Mouse (Mus musculus) heart, embryonic 11.5 days (tissue): ENCODE results near the gene Hhatl. TPM values are rescaled to one million over a fixed set of nuclear protein-coding genes. Genes with fewer than 3 reads are reported as not detected.

ENCODE experiments used
- ATAC-seq: fragments of 200-750 bp; cut with Nextera tagmentation; replicated peaks from 2 replicates; pipeline ENCODE4 v1.8.0; 2017; ENCODE audit warnings: moderate library complexity; ENCODE audit not compliant: insufficient number of reproducible peaks, low FRiP score, low TSS enrichment
- H3K27ac ChIP-seq: fragments of 300-500 bp; sonication (generic); 2 replicates; pipeline ENCODE4 v1.5.1; 2014; ENCODE audit warnings: mild to moderate bottlenecking, low read depth, low read length
- H3K27me3 ChIP-seq: fragments of 300-500 bp; sonication (generic); 2 replicates; pipeline ENCODE4 v1.6.1; 2014; ENCODE audit warnings: mild to moderate bottlenecking, low read length, mixed read lengths; ENCODE audit not compliant: control insufficient read depth, insufficient read depth
- H3K36me3 ChIP-seq: fragments of 300-500 bp; sonication (generic); 2 replicates; pipeline ENCODE4 v1.6.1; 2014; ENCODE audit warnings: mild to moderate bottlenecking, low read length, moderate library complexity, mixed read lengths; ENCODE audit not compliant: control insufficient read depth, insufficient read depth
- H3K4me1 ChIP-seq: fragments of 300-500 bp; sonication (generic); 2 replicates; pipeline ENCODE4 v1.6.1; 2014; ENCODE audit warnings: low read length; ENCODE audit not compliant: control insufficient read depth, insufficient read depth
- H3K4me2 ChIP-seq: fragments of 300-500 bp; sonication (generic); 2 replicates; pipeline ENCODE4 v1.6.1; 2014; ENCODE audit warnings: mild to moderate bottlenecking, moderate library complexity
- H3K4me3 ChIP-seq: fragments of 300-500 bp; sonication (generic); 2 replicates; pipeline ENCODE4 v1.5.1; 2014; ENCODE audit warnings: low read depth, low read length
- H3K9ac ChIP-seq: fragments of 300-500 bp; sonication (generic); 2 replicates; pipeline ENCODE4 v1.6.1; 2014; ENCODE audit warnings: mild to moderate bottlenecking, low read depth, low read length, moderate library complexity
- H3K9me3 ChIP-seq: fragments of 300-500 bp; sonication (generic); replicated peaks from 2 replicates; pipeline ENCODE4 v1.6.1; 2016; ENCODE audit warnings: low read length; ENCODE audit not compliant: control insufficient read depth
- WGBS: fragments of 180-500 bp; shearing (Covaris S2); extraction: QIAGEN DNeasy Blood & Tissue Kit; methylation state at CpG from one replicate; pipeline ENCODE4 v1.1.7; 2014; ENCODE audit not compliant: insufficient replicate concordance; 5-methylcytosine and 5-hydroxymethylcytosine counted together
- polyA plus RNA-seq: library from polyadenylated mRNA; unstranded; fragments of >200 nt; fragmentation: Nextera tagmentation; extraction: Ambion mirVana; gene quantifications from 2 replicates; pipeline ENCODE4 v1.2.1, GENCODE M21; 2014

Gene Hhatl
- polyA plus RNA-seq, 1 experiment from 2014 or later: 3.6 TPM

- H3K27ac ChIP-seq: no peak overlapping the region
- peaks cover 49% of the 10 kb centered on the region for H3K27me3 ChIP-seq
- no peak for ATAC-seq
- H3K4me3 ChIP-seq: no peak overlapping the region
- WGBS: 64% methylated on average over 7 of the region's 7 CpGs
- H3K9me3 ChIP-seq: no peaks in the 10 kb centered on the region
- no peak overlapping the region for H3K9ac ChIP-seq
- H3K4me2 ChIP-seq: no peak overlapping the region
- H3K36me3 ChIP-seq: no peaks in the 10 kb centered on the region
- peaks cover 12% of the 10 kb centered on the region for H3K4me1 ChIP-seq
Measured at GRCm38 (mm10) chr9:121776511-121776910, 15.8 kb downstream of the Hhatl start.

GRCm38 (mm10) chr9:121775951-121776350 lies 16.4 kb downstream of the Hhatl start:
- H3K4me2 ChIP-seq: no peak overlapping the region
- 78% methylated on average over 10 of the region's 10 CpGs for WGBS
- no peak overlapping the region for H3K27ac ChIP-seq
- no peaks in the 10 kb centered on the region for H3K9me3 ChIP-seq
- peaks cover 49% of the 10 kb centered on the region for H3K27me3 ChIP-seq
- H3K4me1 ChIP-seq: peaks cover 12% of the 10 kb centered on the region
- ATAC-seq: no peak
- H3K9ac ChIP-seq: no peak overlapping the region
- H3K4me3 ChIP-seq: no peak overlapping the region
- no peaks in the 10 kb centered on the region for H3K36me3 ChIP-seq

GRCm38 (mm10) chr9:121772412-121772811 lies 19.9 kb downstream of the Hhatl start:
- 75% methylated on average over 5 of the region's 5 CpGs for WGBS
- Histone ChIP-seq H3K27ac (no peak overlapping the region), H3K27me3 (peaks cover 20% of the 10 kb centered on the region)

GRCm38 (mm10) chr9:121765166-121765855 lies 27.0 kb downstream of the Hhatl start:
- WGBS: 88% methylated on average over 16 of the region's 16 CpGs
- no peak for ATAC-seq
- H3K27ac ChIP-seq: no peak overlapping the region

More at GRCm38 (mm10) chr9:121772412-121772811, 19.9 kb downstream of the Hhatl start:
- H3K4me1 ChIP-seq: peaks cover 1% of the 10 kb centered on the region; the same call in 1 of the 2 replicates
- H3K9me3 ChIP-seq: no peaks in the 10 kb centered on the region
- ATAC-seq: no peak
- no peak overlapping the region for H3K4me3 ChIP-seq
- no peak overlapping the region for H3K4me2 ChIP-seq
- H3K36me3 ChIP-seq: no peaks in the 10 kb centered on the region; the same call in 1 of the 2 replicates
- H3K9ac ChIP-seq: no peak overlapping the region

GRCm38 (mm10) chr9:121763716-121764115 lies 28.6 kb downstream of the Hhatl start:
- peaks cover 20% of the 10 kb centered on the region for H3K4me1 ChIP-seq
- H3K9ac ChIP-seq: no peak overlapping the region
- H3K36me3 ChIP-seq: peaks cover 24% of the 10 kb centered on the region
- WGBS: 82% methylated on average over 19 of the region's 19 CpGs
- no peaks in the 10 kb centered on the region for H3K27me3 ChIP-seq
- no peak for ATAC-seq
- H3K4me3 ChIP-seq: no peak overlapping the region
- no peaks in the 10 kb centered on the region for H3K9me3 ChIP-seq
- H3K27ac ChIP-seq: no peak overlapping the region
- no peak overlapping the region for H3K4me2 ChIP-seq

More at GRCm38 (mm10) chr9:121765166-121765855, 27.0 kb downstream of the Hhatl start:
- H3K9ac ChIP-seq: no peak overlapping the region
- H3K9me3 ChIP-seq: no peaks in the 10 kb centered on the region
- no peak overlapping the region for H3K4me3 ChIP-seq
- H3K4me1 ChIP-seq: peaks cover 17% of the 10 kb centered on the region
- no peak overlapping the region for H3K4me2 ChIP-seq
- peaks cover 24% of the 10 kb centered on the region for H3K36me3 ChIP-seq
- no peaks in the 10 kb centered on the region for H3K27me3 ChIP-seq

- WGBS: 85% methylated on average over 25 of the region's 25 CpGs
Measured at GRCm38 (mm10) chr9:121762761-121763160, 29.5 kb downstream of the Hhatl start.

GRCm38 (mm10) chr9:121762248-121762647 lies 30.1 kb downstream of the Hhatl start:
- no peak for ATAC-seq
- peaks cover 30% of the 10 kb centered on the region for H3K4me1 ChIP-seq
- H3K27ac ChIP-seq: no peak overlapping the region
- peaks cover 24% of the 10 kb centered on the region for H3K36me3 ChIP-seq
- 84% methylated on average over 10 of the region's 10 CpGs for WGBS
- no peaks in the 10 kb centered on the region for H3K9me3 ChIP-seq
- H3K9ac ChIP-seq: no peak overlapping the region
- no peak overlapping the region for H3K4me2 ChIP-seq
- H3K4me3 ChIP-seq: no peak overlapping the region
- H3K27me3 ChIP-seq: no peaks in the 10 kb centered on the region; the same call in 1 of the 2 replicates

More at GRCm38 (mm10) chr9:121762761-121763160, 29.5 kb downstream of the Hhatl start:
- Histone ChIP-seq H3K4me1 (peaks cover 28% of the 10 kb centered on the region), H3K9me3 (no peaks in the 10 kb centered on the region), H3K27ac (no peak overlapping the region), H3K27me3 (no peaks in the 10 kb centered on the region; the same call in 1 of the 2 replicates), H3K4me3 (no peak overlapping the region), H3K4me2 (no peak overlapping the region), H3K9ac (no peak overlapping the region), H3K36me3 (peaks cover 24% of the 10 kb centered on the region)
- ATAC-seq: no peak

GRCm38 (mm10) chr9:121761787-121762186 lies 30.5 kb downstream of the Hhatl start:
- Histone ChIP-seq H3K4me2 (no peak overlapping the region), H3K4me1 (peaks cover 30% of the 10 kb centered on the region), H3K4me3 (no peak overlapping the region), H3K27me3 (no peaks in the 10 kb centered on the region; the same call in 1 of the 2 replicates), H3K36me3 (peaks cover 24% of the 10 kb centered on the region), H3K9me3 (no peaks in the 10 kb centered on the region), H3K27ac (no peak overlapping the region), H3K9ac (no peak overlapping the region)
- WGBS: 66% methylated on average over 8 of the region's 8 CpGs
- no peak for ATAC-seq
